Mouse (Mus musculus) E14TG2a.4 (cell line): ENCODE measurements around the gene AI854703.

Source experiments
- CTCF ChIP-seq: conservative IDR thresholded peaks from 2 replicates; pipeline ENCODE4 v1.5.1; 2014; ENCODE audit warnings: low read length
- NANOG ChIP-seq: IDR thresholded peaks from 2 replicates; pipeline ENCODE4 v1.6.1; 2014; ENCODE audit warnings: borderline replicate concordance, low read length, mixed read lengths
- POU5F1 ChIP-seq: IDR thresholded peaks from 2 replicates; pipeline ENCODE4 v1.6.1; 2014; ENCODE audit warnings: low read length, borderline replicate concordance

DNA sequence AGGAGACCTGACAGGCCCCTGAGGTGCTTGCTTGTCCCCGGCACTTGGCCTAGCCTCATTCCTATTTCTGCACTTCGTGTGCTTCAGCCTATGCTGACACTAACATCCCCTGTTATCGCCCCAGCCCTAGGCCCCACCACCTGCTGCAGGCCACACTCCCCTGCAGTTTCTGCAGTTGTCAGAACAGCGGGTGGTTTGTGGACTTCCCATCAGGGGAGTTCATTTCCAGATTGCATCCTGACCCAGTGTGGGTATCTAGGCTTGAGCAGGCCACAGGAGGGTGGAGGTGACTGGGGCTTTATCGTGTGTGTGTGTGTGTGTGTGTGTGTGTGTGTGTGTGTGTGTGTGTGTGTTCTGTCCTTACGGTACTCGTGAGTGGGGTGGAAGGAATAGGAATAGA, 17.1 kb upstream of the AI854703 start:
- TF ChIP-seq CTCF (no peak), NANOG (no peak), POU5F1 (no peak)
